Mouse (Mus musculus): Measurements from ENCODE around the gene Flt3l.

DNA sequence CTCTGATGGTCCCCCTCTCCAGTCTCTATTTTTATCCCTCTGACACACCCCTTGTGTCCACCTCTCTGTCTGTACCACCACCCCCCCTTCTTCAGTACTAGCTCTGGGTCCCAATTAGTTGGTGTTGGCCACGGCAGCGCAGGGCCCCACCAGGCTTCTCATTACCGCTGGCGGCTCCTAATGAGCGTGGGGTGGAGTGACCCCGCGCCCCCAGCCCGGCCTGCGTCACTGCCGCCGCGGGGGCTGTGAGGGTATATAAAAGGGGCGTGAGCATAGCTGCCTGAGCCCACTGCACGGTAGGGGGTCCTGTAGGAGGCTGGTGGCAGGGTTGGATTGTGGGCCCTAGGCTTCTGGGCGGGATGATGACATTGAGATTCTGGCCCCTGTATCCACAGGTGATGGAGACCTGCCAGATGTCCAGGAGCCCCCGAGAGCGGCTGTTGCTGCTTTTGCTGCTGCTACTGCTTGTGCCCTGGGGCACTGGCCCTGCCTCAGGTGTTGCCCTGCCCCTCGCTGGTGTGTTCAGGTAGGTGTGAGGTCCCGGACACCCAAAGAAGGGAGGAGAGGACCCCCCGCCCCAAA, 44.8 kb upstream of the Flt3l start, which contains the start of gene Pth2:
- TF ChIP-seq CTCF (IDR thresholded peaks at IDR 0.05; ENCODE audit: low read depth, low read length) (no peak), POLR2A (IDR thresholded peaks at IDR 0.05; ENCODE audit: extremely low read depth, insufficient read depth, low read length) (no peak)

Measured in liver, adult 2 months (tissue).